Mouse (Mus musculus) C2C12 (cell line): Measurements from ENCODE around the gene Kcnmb2.

ENCODE experiments used
- CTCF ChIP-seq: IDR thresholded peaks from one replicate; pipeline ENCODE4 v1.5.1; 2011; ENCODE audit not compliant: control insufficient read depth, insufficient read depth, insufficient read length
- MAX ChIP-seq: IDR thresholded peaks from one replicate; pipeline ENCODE4 v1.6.1; 2011; ENCODE audit warnings: mild to moderate bottlenecking, control low read depth
- MYOD1 ChIP-seq: IDR thresholded peaks from one replicate; pipeline ENCODE4 v1.6.1; 2011; ENCODE audit warnings: low read depth; ENCODE audit not compliant: control insufficient read depth, insufficient read length
- USF1 ChIP-seq: IDR thresholded peaks from one replicate; pipeline ENCODE4 v1.6.1; 2011; ENCODE audit warnings: low read depth, mild to moderate bottlenecking, control low read depth, moderate library complexity

- TF ChIP-seq CTCF: no peak
- no peak for TF ChIP-seq MYOD1
- no peak for TF ChIP-seq MAX
- no peak for TF ChIP-seq USF1
These were observed 199.1 kb downstream of the Kcnmb2 start for GRCm38 (mm10) chr3:32101391-32101790.
